Mouse (Mus musculus) frontal cortex, adult (tissue): ENCODE measurements at regions not wholly inside any gene's neighbourhood (a gene's known extent, or its start where the extent isn't known, plus 50 kb on each side); places are given as distances from the start of the nearest gene placed in this dataset.

Source experiments
- ATAC-seq: cut with Nextera tagmentation; 2 replicates; pipeline ENCODE4 v1.9.2; 2017; ENCODE audit warnings: mild to moderate bottlenecking, moderate library complexity, mixed read lengths; ENCODE audit not compliant: low TSS enrichment

- no peak for ATAC-seq
Measured at GRCm38 (mm10) chr12:29118336-29118735, 366.7 kb downstream of the Eipr1 start.

- ATAC-seq: no peak
Measured at GRCm38 (mm10) chr12:29121159-29121558, 369.6 kb downstream of the Eipr1 start.

- ATAC-seq: no peak
Measured at GRCm38 (mm10) chr12:29122931-29123330, 371.3 kb downstream of the Eipr1 start.

- no peak for ATAC-seq
Measured at GRCm38 (mm10) chr12:29124079-29124668, 372.6 kb downstream of the Eipr1 start.

GRCm38 (mm10) chr12:29128844-29129243 is 377.2 kb downstream of the Eipr1 start:
- peak; percentile 80 for ATAC-seq

GRCm38 (mm10) chr12:29129331-29129730 is 377.7 kb downstream of the Eipr1 start:
- no peak for ATAC-seq

- no peak for ATAC-seq
Measured at GRCm38 (mm10) chr12:29134326-29134725, 382.7 kb downstream of the Eipr1 start.

GRCm38 (mm10) chr12:29136850-29137268 is 385.3 kb downstream of the Eipr1 start:
- ATAC-seq: peak; percentile 18; the same call in 1 of the 2 replicates

- peak; percentile 8; the same call in 1 of the 2 replicates for ATAC-seq
Measured at GRCm38 (mm10) chr12:29137455-29137854, 385.9 kb downstream of the Eipr1 start.

- no peak for ATAC-seq
Measured at GRCm38 (mm10) chr12:29140576-29140975, 387.6 kb upstream of the Myt1l start.

GRCm38 (mm10) chr12:29141132-29141531 is 387.1 kb upstream of the Myt1l start:
- peak; percentile 68 for ATAC-seq

- ATAC-seq: peak; percentile 25
Measured at GRCm38 (mm10) chr12:29141855-29142254, 386.3 kb upstream of the Myt1l start.

GRCm38 (mm10) chr12:29143297-29143696 is 384.9 kb upstream of the Myt1l start:
- ATAC-seq: peak; percentile 67

- no peak for ATAC-seq
Measured at GRCm38 (mm10) chr12:29160920-29161319, 367.3 kb upstream of the Myt1l start.

GRCm38 (mm10) chr12:29161546-29161945 is 366.6 kb upstream of the Myt1l start:
- ATAC-seq: no peak

GRCm38 (mm10) chr12:29164701-29165100 is 363.5 kb upstream of the Myt1l start:
- ATAC-seq: no peak

- no peak for ATAC-seq
Measured at GRCm38 (mm10) chr12:29166316-29166715, 361.9 kb upstream of the Myt1l start.

GRCm38 (mm10) chr12:29167922-29168321 is 360.3 kb upstream of the Myt1l start:
- ATAC-seq: peak; percentile 74

- ATAC-seq: no peak
Measured at GRCm38 (mm10) chr12:29175698-29176440, 352.3 kb upstream of the Myt1l start.

GRCm38 (mm10) chr12:29177145-29177544 is 351.0 kb upstream of the Myt1l start:
- peak; percentile 76 for ATAC-seq

- no peak for ATAC-seq
Measured at GRCm38 (mm10) chr12:29178168-29178895, 349.9 kb upstream of the Myt1l start.

GRCm38 (mm10) chr12:29179405-29179804 is 348.8 kb upstream of the Myt1l start:
- no peak for ATAC-seq

- no peak for ATAC-seq
Measured at GRCm38 (mm10) chr12:29180576-29180975, 347.6 kb upstream of the Myt1l start.
